Mouse (Mus musculus) liver, embryonic 11.5 days (tissue): Measurements from ENCODE around the gene AL607142.1. TPM values are rescaled to one million over a fixed set of nuclear protein-coding genes. Genes with fewer than 3 reads are reported as not detected.

ENCODE experiments used
- ATAC-seq: fragments of 200-750 bp; cut with Nextera tagmentation; replicated peaks from 2 replicates; pipeline ENCODE4 v1.8.0; 2017; ENCODE audit warnings: moderate number of reproducible peaks, mild to moderate bottlenecking, moderate TSS enrichment, moderate library complexity; ENCODE audit not compliant: low FRiP score
- DNase-seq: peaks from one replicate; pipeline ENCODE4 v3.0.0-alpha.2; 2017; ENCODE audit warnings: low spot score
- H3K27ac ChIP-seq: fragments of 300-500 bp; sonication (generic); 2 replicates; pipeline ENCODE4 v1.5.1; 2014; ENCODE audit warnings: mild to moderate bottlenecking, low read depth, low read length, control low read depth
- H3K27me3 ChIP-seq: fragments of 300-500 bp; sonication (generic); replicated peaks from 2 replicates; pipeline ENCODE4 v1.6.1; 2014; ENCODE audit warnings: low read length, mixed read lengths; ENCODE audit not compliant: control insufficient read depth, insufficient read depth
- H3K36me3 ChIP-seq: fragments of 300-500 bp; sonication (generic); 2 replicates; pipeline ENCODE4 v1.6.1; 2014; ENCODE audit warnings: mild to moderate bottlenecking, low read length, moderate library complexity, mixed read lengths; ENCODE audit not compliant: control insufficient read depth, insufficient read depth
- H3K4me1 ChIP-seq: fragments of 300-500 bp; sonication (generic); replicated peaks from 2 replicates; pipeline ENCODE4 v1.6.1; 2014; ENCODE audit warnings: low read length, mixed read lengths; ENCODE audit not compliant: control insufficient read depth, insufficient read depth
- H3K4me2 ChIP-seq: fragments of 300-500 bp; sonication (generic); 2 replicates; pipeline ENCODE4 v1.6.1; 2014; ENCODE audit warnings: mild to moderate bottlenecking, control low read depth, moderate library complexity
- H3K4me3 ChIP-seq: fragments of 300-500 bp; sonication (generic); 2 replicates; pipeline ENCODE4 v1.5.1; 2014; ENCODE audit warnings: low read depth, low read length, control low read depth
- H3K9ac ChIP-seq: fragments of 300-500 bp; sonication (generic); 2 replicates; pipeline ENCODE4 v1.6.1; 2014; ENCODE audit warnings: low read depth, low read length, control low read depth
- H3K9me3 ChIP-seq: fragments of 300-500 bp; sonication (generic); 2 replicates; pipeline ENCODE4 v1.6.1; 2016; ENCODE audit warnings: low read length, inconsistent platforms, mixed read lengths; ENCODE audit not compliant: control insufficient read depth
- WGBS: fragments of 180-500 bp; shearing (Covaris S2); extraction: QIAGEN DNeasy Blood & Tissue Kit; methylation state at CpG from one replicate; pipeline ENCODE4 v1.1.7; 2014; 5-methylcytosine and 5-hydroxymethylcytosine counted together
- polyA plus RNA-seq: library from polyadenylated mRNA; unstranded; fragments of >200 nt; fragmentation: Nextera tagmentation; extraction: Ambion mirVana; gene quantifications from 2 replicates; pipeline ENCODE4 v1.2.1, GENCODE M21; 2014

The AL607142.1 gene
- polyA plus RNA-seq, 1 experiment from 2014 or later: not detected

DNA sequence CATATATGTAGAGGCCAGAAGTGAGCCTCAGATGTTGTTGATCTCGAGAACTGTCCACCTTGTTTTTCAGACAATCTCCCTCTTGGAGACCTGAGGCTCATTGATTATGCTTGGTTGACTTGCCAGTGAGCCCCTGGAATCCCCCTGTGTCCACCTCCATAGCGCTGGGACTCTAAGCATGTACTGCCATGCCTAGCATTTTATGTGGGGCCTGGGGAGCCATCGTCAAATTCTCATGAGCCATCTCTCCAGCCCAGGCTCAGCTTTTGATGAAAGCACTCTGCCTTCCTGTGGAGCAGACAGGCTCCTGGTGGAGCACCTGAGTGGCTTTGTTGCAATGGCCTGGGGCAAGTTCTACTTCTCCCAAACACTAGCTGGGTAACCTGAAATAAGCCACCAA is 14.9 kb upstream of the AL607142.1 start:
- ATAC-seq: no peak
- no peaks in the 10 kb centered on the region for H3K9me3 ChIP-seq
- no peak overlapping the region for H3K4me2 ChIP-seq
- 84% methylated on average over 3 of the region's 3 CpGs for WGBS
- no peak overlapping the region for H3K4me3 ChIP-seq
- H3K4me1 ChIP-seq: no peaks in the 10 kb centered on the region
- no peaks in the 10 kb centered on the region for H3K27me3 ChIP-seq
- no peak for DNase-seq
- H3K9ac ChIP-seq: no peak overlapping the region
- no peaks in the 10 kb centered on the region for H3K36me3 ChIP-seq
- no peak overlapping the region for H3K27ac ChIP-seq

GRCm38 (mm10) chr4:120052481-120052880 is 12.3 kb upstream of the AL607142.1 start:
- no peaks in the 10 kb centered on the region for H3K36me3 ChIP-seq
- H3K4me2 ChIP-seq: no peak overlapping the region
- H3K4me3 ChIP-seq: no peak overlapping the region
- DNase-seq (no peak), ATAC-seq (no peak)
- no peaks in the 10 kb centered on the region for H3K9me3 ChIP-seq
- no peaks in the 10 kb centered on the region for H3K27me3 ChIP-seq
- no peaks in the 10 kb centered on the region for H3K4me1 ChIP-seq
- no peak overlapping the region for H3K9ac ChIP-seq
- H3K27ac ChIP-seq: no peak overlapping the region

DNA sequence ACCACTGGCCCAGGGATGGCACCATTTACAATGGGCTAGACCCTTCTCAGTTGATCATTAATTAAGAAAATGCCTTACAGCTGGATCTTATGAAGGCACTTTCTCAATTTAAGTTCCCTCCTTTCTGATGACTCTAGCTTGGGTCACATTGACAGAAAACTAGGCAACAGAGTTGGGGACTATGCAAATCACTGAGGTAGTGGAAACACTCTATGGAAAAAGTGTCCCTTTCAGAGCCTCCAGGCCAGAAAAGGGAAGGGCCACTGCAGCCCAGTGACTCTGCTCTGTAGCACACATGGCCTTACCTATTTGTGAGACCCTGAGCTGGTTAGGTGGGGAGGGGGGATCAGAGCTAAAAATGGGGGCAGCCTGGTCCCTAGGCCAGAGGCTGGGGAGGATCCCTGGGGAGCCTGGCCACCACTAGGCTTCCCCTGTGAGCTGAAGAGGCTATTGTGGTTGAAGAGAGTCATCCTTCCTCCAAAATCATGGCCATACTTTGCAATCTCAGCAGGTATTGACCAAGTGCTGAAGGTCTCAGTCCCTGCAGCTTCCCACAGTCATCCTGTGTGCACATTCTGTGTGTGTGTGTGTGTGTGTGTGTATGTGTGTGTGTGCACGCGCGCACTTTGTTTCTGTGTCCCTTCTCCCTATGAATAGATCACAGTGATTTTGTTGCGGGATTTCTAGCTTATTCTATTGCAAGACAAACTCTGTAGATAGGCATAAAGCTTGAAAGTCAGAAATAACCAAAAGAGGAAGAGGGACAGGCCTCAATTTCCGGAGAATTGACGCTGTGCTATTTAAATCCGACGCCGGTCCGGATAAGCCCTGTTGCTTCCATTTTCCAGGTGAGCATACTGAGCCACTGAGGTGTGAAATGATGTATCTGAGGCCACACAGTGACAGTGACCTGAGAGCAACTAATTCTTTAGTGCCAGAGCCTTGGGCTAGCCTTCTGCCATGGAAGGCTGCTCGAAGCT is 11.5 kb upstream of the AL607142.1 start:
- 77% methylated on average over 11 of the region's 11 CpGs for WGBS
- no peaks in the 10 kb centered on the region for H3K4me1 ChIP-seq
- H3K4me3 ChIP-seq: no peak overlapping the region
- H3K4me2 ChIP-seq: no peak overlapping the region
- ATAC-seq: no peak
- no peak overlapping the region for H3K27ac ChIP-seq
- H3K9ac ChIP-seq: no peak overlapping the region
- H3K36me3 ChIP-seq: no peaks in the 10 kb centered on the region
- no peak for DNase-seq
- no peaks in the 10 kb centered on the region for H3K9me3 ChIP-seq
- H3K27me3 ChIP-seq: no peaks in the 10 kb centered on the region

- DNase-seq (no peak), ATAC-seq (no peak)
- Histone ChIP-seq H3K36me3 (no peaks in the 10 kb centered on the region), H3K27me3 (no peaks in the 10 kb centered on the region), H3K9me3 (no peaks in the 10 kb centered on the region), H3K9ac (no peak overlapping the region), H3K4me1 (no peaks in the 10 kb centered on the region), H3K4me3 (no peak overlapping the region), H3K27ac (no peak overlapping the region), H3K4me2 (no peak overlapping the region)
- 58% methylated on average over 9 of the region's 9 CpGs for WGBS
These were observed 10.7 kb upstream of the AL607142.1 start for GRCm38 (mm10) chr4:120054145-120054544.

DNA sequence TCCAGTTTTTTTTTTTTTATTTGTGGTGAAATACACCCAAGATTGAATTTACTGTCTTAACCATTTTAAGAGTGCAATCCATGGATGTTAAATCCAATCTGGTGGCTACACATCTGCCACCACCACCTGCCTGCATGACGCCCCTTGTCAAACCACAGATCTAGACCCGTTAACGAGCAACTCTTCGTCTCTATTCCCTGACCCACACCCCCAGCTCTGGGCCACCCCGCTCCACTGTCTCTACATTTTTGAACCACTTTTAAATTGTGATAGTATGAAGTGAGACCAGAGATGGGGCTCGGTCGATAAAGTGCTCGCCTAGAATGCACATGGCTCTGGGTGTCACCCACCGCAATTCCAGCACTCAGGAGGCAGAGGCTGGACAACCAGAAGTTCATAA is 8.3 kb upstream of the AL607142.1 start:
- Histone ChIP-seq H3K4me3 (no peak overlapping the region), H3K27me3 (no peaks in the 10 kb centered on the region), H3K9me3 (no peaks in the 10 kb centered on the region), H3K27ac (no peak overlapping the region), H3K4me1 (no peaks in the 10 kb centered on the region), H3K36me3 (no peaks in the 10 kb centered on the region), H3K9ac (no peak overlapping the region), H3K4me2 (no peak overlapping the region)
- 82% methylated on average over 9 of the region's 9 CpGs for WGBS
- DNase-seq (no peak), ATAC-seq (no peak)

DNA sequence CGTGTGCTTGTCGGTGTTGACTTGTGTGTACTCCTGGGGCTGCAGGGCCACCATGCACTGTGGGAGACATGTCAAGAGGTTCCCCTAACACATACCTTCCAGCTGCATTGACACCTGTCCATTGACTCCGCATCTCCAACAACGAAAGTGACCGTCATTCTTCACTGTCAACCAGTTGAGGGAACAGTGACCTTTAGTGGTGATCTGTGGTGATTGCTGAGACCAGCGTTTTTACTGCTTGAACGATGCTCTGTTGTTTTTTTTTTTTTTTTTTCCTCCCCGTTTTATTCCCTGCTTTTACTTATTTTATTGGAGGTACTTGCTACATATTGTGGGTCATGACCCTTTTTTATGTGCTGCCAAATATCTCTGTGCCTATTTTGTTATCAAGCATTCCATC is 7.3 kb upstream of the AL607142.1 start:
- no peaks in the 10 kb centered on the region for H3K36me3 ChIP-seq
- no peak overlapping the region for H3K27ac ChIP-seq
- ATAC-seq (no peak), DNase-seq (no peak)
- no peaks in the 10 kb centered on the region for H3K4me1 ChIP-seq
- no peaks in the 10 kb centered on the region for H3K9me3 ChIP-seq
- H3K4me2 ChIP-seq: no peak overlapping the region
- no peak overlapping the region for H3K9ac ChIP-seq
- no peaks in the 10 kb centered on the region; the same call in 1 of the 2 replicates for H3K27me3 ChIP-seq
- 67% methylated on average over 8 of the region's 8 CpGs for WGBS
- no peak overlapping the region for H3K4me3 ChIP-seq

DNA sequence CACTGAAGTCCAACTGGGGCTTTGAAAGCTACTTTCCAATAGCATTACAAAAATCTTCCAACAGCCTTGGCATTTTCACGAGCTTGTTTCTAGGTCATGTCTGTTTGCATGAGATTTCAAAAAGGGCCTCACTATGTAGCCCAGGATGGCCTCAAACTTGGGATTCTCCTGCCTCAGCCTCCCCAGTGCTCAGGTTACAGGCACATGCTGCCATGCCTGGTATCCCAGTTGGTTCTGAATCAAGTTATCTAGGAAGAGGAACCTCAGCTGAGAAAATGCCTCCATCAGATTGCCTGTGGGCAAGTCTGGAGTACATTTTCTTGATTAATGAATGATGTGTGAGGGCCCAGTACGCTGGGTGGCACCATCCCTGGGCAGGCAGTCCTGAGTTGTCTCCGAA is 6.6 kb upstream of the AL607142.1 start:
- no peaks in the 10 kb centered on the region for H3K4me1 ChIP-seq
- H3K27ac ChIP-seq: no peak overlapping the region
- no peaks in the 10 kb centered on the region for H3K9me3 ChIP-seq
- H3K4me3 ChIP-seq: no peak overlapping the region
- no peak for ATAC-seq
- WGBS: 76% methylated on average over 3 of the region's 3 CpGs
- DNase-seq: no peak
- H3K4me2 ChIP-seq: no peak overlapping the region
- H3K27me3 ChIP-seq: no peaks in the 10 kb centered on the region; the same call in 1 of the 2 replicates
- no peaks in the 10 kb centered on the region for H3K36me3 ChIP-seq
- H3K9ac ChIP-seq: no peak overlapping the region

- Histone ChIP-seq H3K27me3 (no peaks in the 10 kb centered on the region; the same call in 1 of the 2 replicates), H3K4me3 (no peak overlapping the region), H3K9ac (no peak overlapping the region), H3K27ac (no peak overlapping the region), H3K36me3 (no peaks in the 10 kb centered on the region), H3K4me2 (no peak overlapping the region), H3K4me1 (no peaks in the 10 kb centered on the region), H3K9me3 (no peaks in the 10 kb centered on the region)
- no peak for DNase-seq
- no peak for ATAC-seq
- 71% methylated on average over 10 of the region's 10 CpGs for WGBS
These were observed 6.0 kb upstream of the AL607142.1 start for GRCm38 (mm10) chr4:120058794-120059193.

DNA sequence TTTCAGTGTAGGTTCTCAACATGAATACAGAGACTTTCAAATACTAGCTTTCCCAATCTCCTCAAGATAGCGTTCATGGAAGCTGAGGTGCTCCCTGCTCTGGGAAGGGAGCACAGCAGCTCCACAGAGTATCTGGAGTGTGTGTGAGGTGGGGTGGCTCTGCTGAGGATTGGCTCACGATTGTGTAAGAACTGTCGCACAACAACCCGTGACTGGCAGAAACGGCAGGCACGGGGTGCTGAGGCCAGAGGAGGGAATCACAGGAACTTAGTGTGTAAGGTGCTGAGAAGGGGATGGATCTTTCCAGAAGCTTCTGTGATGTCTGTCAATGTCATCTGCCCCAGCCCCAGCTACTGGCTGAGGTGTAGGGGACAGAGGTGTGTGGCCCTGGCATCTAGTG is 3.1 kb upstream of the AL607142.1 start:
- H3K9me3 ChIP-seq: no peaks in the 10 kb centered on the region
- no peaks in the 10 kb centered on the region for H3K36me3 ChIP-seq
- H3K9ac ChIP-seq: no peak overlapping the region
- H3K27ac ChIP-seq: no peak overlapping the region
- 74% methylated on average over 6 of the region's 6 CpGs for WGBS
- no peak overlapping the region for H3K4me3 ChIP-seq
- no peak overlapping the region for H3K4me2 ChIP-seq
- ATAC-seq (no peak), DNase-seq (no peak)
- H3K27me3 ChIP-seq: no peaks in the 10 kb centered on the region; the same call in 1 of the 2 replicates
- no peaks in the 10 kb centered on the region for H3K4me1 ChIP-seq
